Mouse (Mus musculus): ENCODE results near the gene Spock1.

Gene Spock1

DNA sequence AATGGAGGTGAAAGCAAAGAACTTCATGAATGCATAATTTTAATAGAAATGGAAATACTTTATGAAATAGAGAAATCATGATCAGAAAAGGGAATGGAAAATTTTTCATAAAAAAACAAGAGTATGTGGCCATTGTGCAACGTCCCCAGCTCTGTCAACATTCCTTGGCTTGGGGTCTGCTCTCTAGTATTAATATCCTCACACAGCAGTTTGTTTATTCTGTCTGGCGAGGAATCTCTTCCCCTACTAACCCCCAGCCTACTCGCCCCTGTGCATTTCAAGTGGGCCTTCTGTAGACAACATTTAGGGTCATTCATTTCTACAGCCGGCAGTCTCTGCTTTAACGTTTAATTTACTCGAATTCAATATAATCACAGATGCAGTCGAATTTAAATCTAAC lies 181.5 kb downstream of the Spock1 start:
- DNase-seq (ENCODE audit: low spot score), result no peak

DNA sequence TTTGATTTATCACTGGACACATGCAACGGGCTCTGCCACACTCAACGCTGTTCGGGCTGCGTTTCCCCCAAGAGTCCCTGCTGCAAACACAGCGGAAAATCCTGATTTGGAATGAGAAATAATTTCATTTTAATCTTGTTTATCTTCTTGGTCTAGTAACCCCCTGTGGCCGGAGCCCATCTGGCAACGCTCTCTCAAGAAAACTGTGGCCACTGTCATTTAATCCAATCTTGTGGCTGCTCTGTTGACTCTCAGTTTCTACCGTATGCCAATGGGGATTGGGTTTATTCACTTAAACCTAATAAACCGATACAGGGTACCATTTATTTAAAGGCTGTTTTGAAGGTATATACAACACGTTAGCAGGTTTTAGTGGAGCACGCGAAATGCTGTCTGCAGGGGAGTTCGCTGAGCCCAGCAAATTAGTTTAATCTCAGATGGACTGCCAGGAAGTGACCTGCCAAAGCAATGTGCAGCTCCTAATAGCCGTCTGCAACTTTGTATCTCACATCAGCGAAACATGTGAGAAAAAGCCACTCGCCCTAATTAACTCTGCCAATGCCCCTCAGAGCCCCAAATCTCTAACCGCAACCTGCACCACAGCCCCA lies 185.7 kb downstream of the Spock1 start:
- DNase-seq (ENCODE audit: low spot score), result no peak

DNA sequence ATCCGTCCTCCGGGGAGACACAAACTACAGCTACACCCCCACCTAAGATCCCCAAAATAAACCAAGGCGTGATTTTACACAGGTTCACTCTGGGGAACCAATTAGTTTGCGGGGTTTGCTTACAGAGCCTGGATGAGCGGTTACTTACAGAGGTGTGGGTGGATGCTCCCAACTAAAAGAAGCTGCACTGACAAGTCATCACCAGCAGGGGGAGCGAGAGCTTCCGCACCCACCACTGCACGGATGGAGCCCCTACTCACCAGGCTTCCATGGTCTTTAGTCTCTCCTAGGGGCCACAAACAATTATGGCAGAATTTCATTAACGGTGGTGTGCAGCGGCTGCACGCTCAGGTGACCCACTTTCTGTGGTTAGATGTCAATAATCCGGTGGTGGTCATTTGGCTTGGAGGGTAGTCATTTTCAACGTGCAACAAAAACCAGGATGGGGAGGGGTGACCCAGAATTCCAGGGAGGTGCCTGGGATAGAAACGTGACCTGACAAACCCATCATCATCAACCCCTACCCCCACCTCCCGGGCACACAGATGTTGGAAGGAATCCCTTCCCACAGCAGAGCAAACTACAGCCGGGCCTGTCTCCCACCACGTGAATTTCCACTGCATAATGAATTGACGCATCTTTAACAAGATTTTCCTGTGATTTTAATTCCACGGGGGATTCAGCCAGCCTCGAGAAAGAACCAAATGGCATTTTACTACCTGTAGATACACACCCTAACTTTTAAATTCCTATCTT lies 186.4 kb downstream of the Spock1 start:
- no peak for DNase-seq (ENCODE audit: low spot score)

DNA sequence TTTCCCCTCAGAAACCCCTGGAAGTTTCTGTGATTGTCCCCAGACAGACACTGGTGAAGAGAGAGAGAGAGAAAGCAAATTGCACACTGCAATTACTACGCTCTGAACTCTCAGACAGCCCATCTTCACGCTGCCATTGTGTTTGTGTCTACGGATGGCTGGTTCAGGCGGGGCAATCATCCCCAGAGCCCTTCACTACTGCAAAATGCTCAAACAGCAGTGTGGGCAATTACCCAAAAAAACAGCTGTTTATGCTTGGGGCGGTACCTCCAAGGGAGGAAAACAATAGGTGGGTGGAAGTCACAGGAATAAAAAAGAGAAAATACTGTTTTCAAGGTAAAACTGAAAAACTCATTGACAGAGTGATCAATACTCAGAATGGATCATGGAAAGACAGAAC lies 190.0 kb downstream of the Spock1 start:
- no peak for DNase-seq (ENCODE audit: low spot score)

DNA sequence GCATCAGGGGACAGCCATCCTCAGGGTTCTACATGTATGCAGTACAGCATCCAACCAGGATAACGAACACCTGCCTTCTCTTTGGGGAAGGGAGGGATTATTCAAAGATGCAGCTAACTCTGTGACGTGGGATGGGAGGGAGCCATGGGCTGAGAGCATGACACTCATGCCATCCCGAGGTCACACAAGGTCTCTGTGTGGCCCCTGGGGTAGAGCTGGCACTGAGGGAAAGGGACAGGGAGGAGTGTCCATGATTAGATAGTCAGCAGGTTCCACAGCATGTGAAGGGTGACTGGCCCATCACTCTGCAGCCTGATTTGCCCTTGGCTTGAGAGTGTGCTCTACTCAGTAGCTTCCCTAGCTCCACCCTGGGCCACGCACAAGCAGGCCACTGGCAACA lies 195.2 kb downstream of the Spock1 start:
- DNase-seq (ENCODE audit: low spot score), result no peak

DNA sequence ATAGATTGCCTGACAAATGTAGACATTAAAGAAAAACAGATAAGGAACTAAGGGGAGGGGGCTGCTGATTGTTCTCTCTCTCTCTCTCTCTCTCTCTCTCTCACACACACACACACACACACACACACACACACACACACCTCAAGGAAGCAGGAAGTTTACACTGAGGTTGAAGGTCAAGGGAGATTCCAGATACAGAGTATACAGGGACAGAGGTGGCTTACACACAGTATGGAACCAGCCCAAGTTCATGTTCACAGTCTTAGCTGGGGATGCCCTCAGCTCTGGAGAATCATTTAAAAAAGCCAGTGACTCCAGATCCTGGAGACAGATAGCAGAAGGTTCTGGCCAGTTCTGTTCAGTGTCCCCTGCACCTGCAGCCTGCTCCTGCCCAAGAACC lies 199.7 kb downstream of the Spock1 start:
- no peak for DNase-seq (ENCODE audit: low spot score)

DNA sequence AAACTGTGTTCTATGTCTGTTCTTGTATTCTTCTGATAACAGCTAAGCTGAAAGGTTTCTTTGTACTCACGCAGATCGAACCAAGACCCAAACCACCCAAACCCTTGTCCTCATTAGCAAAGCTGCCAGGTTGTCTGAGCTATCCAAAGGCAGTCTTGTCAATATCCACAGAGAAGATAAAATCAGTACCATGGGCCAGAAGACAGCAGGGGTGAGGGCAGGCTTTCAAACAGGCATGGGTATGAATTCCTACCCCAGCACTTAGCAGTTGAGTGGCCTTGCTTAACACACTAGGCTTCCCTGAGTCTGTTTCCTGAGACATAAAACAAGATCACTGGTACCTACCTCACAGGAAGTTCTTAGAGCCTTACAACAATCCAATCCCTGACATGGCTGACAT lies 205.2 kb downstream of the Spock1 start:
- DNase-seq (ENCODE audit: low spot score), result no peak

DNA sequence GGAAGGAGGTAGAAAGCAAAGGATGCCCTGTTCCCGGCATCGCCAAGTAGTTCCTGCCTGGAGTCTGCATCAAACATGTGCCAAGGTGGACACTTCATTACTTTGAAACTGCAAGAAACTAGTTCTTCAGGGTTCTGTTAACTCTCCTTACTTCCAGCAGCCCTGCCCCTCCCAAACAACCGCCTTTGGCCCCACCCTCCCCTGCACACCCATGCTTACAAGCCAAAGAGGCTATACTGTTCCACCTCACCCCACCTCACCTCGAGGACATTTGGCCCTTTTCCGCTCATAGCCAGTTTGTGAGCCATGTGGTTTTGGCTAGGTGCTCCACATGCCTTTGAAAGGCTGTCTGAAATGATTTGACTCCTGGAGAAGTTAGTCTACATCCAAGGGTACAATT lies 211.4 kb downstream of the Spock1 start:
- no peak for DNase-seq (ENCODE audit: low spot score)

DNA sequence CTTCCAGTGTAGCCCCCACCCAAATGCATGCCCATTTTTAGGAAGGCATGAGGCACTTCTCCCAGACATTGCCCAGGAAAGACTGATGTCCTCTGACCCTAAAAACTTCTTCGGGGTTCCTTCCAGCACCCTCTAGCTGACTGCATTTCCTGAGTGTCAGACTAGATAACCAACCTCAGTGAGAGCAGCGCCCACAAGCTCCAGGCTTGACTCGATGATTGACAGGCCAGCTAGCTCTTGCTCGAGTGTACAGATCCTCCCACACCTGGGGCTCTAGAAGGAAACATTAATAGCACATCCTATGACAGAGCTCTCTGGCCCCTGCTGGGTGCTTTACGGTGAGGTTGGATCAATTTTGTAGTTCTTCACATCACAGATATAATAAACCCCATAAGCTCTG lies 219.2 kb downstream of the Spock1 start:
- DNase-seq (ENCODE audit: low spot score), result no peak

DNA sequence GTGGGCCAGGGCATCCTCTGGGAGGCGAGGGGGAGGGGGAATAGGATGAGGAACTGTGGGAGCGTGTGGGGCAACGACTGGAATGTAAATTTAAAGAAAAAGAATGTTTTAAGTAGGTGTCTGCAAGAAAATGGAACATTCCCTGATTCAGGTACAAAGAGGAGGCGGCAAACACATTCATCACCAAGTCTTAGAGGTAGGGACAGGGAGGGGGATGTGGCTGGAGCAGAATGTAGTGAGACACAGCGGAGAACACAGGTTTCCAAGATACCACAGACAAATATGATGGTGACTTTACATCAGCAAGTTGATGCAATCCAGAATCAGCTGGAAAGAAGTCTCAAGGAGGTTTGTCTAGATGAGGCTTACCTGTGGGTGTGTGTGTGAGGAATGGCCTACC lies 221.7 kb downstream of the Spock1 start:
- no peak for DNase-seq (ENCODE audit: low spot score)

DNA sequence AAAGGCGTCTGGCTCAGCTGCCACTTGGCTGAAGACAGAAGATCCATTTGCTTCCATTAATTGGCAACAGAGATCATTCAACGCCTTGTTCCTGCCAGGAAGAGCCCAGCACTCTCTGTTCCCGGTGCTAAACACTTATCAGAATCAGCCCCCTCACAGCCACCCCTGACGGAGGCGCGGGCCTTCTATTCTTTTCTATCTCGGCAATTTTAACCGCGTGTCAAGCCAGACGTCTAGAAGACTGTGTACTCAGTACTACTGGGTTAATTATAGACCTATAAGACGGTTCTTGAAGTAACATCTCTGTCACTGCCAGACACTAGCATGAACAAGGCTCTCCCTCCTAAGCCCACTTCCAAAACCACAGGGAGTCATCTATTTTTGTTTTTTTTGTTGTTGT lies 222.9 kb downstream of the Spock1 start:
- DNase-seq (ENCODE audit: low spot score), result no peak

DNA sequence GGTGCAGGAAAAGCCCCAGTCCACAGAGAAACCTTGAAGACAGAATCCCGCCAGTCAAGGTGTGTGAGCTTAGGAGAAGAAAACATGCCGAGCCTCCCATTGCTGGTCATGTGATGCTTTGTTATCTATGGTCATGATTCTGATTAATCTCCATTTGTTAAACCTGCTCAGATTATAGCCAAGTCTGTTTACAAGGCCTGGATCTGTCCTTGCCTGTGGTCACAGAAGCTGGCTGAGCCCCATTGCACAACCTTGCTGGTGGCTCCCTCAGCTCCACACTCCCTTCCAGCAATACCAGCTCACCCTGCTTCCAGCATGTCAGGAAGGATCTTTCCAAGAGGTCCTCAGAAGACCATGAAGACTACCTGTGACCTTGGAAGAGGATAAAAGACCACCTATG lies 228.5 kb downstream of the Spock1 start:
- DNase-seq (ENCODE audit: low spot score), result no peak

DNA sequence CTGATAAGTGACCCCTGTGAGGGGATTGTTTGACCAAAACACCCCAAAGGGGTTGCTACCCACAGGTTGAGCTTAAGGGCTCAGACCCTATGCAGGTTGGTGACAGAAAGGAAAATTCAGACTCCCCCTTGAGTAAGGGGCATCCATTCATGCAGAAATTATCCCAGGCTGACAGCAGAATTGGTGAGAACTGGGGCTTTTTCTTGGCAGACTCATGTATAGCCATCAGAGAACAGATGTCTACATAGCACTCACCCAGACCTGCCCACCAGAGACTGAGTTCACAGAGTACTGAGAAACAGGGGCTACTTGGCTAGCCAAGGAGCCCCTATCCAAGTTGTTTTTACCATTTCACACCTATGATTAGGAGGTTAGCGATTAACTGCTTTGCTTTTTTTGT lies 231.3 kb downstream of the Spock1 start:
- DNase-seq (ENCODE audit: low spot score), result no peak

DNA sequence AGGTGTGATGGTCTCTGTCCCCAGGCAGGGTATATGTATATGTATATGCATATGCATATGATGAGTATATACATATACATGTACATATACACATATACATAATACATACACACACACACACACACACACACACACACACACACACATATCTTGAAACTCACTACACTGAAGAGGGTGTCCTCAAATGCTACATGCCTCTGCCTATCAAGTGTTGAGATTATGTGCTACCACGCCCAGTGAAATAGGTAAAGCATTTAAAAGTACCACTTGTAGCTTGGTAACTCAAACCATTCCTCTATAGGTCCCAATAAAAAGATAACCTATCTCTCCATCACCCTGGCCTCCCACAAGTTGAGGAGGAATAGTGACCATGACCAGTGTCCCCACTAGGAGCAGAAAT lies 234.7 kb downstream of the Spock1 start:
- DNase-seq (ENCODE audit: low spot score), result no peak

DNA sequence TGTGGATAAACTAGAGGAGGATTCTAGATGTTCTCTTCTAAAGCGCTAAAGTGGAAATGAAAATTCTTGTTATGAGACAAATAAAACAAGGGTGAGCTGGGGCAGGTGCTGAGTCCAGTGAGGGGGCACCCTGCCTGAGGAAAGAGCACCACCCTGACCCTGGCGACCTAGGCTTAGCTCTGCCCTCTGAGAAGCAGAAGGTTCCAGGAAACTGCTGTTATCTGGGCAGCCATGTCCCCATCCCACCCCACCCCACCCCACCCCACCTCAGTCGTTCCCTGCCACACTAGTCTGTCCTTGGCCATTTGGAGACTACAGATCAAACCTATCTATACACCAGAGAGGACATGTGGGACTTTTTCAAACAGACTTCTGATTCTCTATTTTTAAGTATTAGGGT lies 235.4 kb downstream of the Spock1 start:
- DNase-seq (ENCODE audit: low spot score), result no peak

DNA sequence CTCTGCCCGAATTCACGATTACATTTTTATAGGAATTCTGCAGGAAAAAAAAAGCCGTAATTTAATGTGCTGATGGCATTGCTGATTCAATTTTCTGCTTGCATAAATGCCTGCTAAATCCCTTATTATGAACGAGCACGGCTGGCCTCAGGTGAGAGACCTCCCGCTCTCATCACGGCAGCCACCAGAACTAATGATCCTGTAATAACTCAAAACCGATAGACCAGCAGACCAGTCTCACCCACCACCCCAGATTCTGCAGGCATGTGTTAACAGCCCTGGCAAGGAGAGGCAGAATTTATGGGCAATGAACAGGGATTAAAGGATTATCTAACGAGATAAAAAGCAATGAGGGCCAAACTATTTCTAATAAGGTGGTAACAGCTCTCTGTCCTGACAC lies 236.2 kb downstream of the Spock1 start:
- no peak for DNase-seq (ENCODE audit: low spot score)

DNA sequence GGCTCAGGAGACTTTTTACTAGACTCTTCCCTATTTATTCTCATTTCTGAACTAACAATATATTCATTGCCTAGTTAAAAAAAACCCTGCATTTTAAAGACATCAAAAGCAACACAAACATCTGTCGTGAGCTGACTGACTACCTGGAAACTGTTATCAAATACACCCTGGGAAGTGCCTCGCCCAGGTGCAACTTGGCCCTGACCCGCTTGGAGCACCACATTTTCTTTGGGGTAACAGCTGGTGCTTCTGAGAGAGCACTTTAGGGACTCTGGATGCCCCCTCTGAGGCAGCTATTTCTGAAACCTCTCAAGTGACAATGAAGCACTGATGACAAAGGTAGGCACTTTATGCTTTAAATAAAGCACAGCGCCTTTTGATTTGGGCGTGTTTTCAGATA lies 236.8 kb downstream of the Spock1 start:
- DNase-seq (ENCODE audit: low spot score), result no peak

DNA sequence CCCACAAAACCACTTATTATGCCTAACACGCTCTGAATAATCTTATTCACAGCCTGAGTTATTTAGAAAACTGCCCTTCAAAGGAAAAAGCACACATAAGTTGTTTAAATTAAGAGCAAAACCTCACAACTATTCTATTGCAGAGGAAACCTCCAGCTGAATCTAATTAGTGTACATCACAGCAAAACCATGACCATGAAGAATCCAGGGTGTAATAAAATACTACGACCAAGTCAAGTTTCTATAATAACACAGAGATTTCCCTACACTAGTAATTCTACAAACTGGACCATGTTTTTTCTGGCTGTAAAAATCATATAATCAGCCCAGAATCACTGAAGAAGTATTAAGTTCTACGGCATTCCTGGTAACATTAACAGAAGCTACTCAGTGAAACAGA lies 240.5 kb downstream of the Spock1 start:
- no peak for DNase-seq (ENCODE audit: low spot score)

DNA sequence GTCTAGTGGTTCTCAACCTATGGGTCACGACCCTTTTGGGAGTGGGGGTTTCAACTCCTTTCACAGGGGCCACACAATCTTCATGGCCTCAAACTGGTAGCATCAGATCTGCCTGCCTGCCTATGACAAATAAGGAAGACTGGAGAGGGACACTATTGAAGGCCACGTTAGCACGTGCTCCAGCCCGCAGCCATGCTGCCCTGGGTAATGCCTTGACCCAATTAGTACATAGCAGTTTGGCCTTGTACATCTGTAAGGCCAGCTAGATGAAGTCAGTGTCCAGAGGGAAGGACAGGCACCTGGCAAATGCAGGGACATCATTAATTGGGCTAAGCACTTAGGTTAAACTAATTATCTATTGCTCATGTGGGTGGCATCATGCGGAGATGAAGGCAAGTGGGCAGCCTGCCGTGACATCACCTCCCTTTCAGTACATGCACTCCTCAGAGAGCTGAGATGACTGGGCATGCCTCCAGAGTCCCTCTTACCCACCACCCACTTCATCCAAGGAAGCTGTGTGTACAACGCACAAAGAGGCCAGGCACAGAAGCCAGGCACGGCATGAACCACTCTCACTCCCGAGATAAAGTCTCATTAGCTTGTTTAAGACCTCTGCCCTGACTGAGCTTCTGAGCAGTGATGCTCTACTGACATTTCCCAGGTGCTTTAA lies 241.8 kb downstream of the Spock1 start:
- DNase-seq (ENCODE audit: low spot score), result no peak

DNA sequence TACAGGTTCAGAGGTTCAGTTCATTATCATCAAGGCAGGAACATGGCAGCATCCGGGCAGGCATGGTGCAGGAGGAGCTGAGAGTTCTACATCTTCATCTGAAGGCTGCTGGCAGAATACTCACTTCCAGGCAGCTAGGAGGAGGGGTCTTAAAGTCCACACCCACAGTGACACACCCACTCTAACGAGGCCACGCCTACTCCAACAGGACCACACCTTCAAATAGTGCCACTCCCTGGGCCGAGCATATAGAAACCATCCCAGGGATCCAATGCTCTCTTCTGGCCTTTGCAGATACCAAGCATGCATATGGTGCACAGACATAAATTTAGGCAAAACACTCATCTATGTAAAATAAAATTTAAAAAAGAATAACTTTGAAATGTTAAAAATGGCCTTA lies 245.6 kb downstream of the Spock1 start:
- no peak for DNase-seq (ENCODE audit: low spot score)

DNA sequence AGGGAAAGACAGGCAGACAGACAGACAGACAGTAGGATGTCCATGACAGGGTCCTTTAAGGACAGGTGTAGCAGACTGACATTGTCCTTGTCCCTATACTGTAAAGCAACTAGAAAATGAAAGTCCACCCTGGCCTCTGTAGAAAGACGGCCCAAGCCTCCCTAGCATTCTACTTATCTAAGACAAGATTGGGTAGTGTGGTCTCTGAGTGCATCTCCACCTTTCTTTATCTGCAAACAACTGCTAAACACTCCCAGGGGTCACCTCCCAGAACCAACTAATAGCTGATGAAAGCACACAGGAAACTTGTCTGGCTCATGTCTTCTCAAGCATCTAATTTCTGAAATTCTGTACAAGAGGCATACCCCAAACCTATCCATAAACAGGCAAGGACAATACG lies 247.6 kb downstream of the Spock1 start:
- DNase-seq (ENCODE audit: low spot score), result no peak

DNA sequence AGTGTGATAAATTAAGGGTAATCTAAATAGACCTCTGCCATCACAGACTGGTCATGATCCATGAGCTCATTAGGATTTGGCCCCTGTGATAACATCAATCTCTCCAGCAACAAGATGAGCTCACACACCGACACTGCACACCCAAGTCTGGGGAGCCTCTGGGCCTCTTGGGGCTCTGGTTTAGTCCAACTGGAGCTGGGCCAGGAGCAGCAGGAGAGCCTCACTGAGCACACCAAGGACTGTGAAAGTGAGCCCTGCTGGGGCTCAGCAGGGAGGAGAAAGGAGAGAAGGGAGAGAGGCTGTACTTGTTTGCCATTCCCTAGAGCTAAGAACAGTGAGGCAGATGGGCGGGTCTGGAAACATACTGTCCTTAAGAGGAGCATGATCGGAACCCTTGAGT lies 248.3 kb downstream of the Spock1 start:
- DNase-seq (ENCODE audit: low spot score), result no peak

DNA sequence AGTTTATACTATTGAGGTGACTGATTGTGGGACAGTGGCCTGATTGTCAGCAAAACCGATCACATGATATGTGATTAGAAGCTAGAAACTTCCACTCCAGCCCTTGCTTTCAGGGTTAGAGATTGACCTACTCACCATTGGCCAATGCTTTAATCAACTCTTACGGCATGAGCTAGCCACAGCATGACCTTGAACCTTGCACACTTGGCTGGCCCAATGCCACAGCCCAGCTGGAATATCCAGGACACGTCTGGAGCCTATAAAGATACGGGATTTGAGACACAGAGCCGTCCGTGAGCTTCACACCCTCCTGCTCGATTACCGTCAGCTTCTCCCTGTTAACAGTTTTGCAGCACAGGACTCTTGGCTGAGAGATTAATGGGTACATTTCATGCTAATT lies 251.5 kb downstream of the Spock1 start:
- DNase-seq (ENCODE audit: low spot score), result no peak

DNA sequence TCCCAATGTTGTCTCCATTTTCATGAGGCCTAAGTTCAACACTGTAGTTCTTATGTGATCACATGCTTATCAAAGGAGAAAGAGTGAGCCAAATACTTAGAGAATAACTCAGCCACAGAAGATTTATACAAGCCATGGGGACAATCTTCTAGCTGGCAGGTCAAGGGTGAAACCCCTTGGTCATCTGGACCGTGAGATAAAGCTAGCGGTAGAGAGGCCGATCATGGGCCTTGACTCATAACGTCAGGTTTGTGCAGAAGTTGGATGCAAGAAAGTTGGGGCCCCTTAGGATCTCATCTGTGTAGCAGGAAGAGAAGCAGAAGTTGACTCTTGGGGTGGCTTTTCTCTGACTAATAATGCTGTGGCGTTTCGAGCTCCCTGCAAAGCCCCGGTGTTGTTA lies 253.8 kb downstream of the Spock1 start:
- no peak for DNase-seq (ENCODE audit: low spot score)
